Mouse (Mus musculus): ENCODE measurements around the gene Kcnip3.

Kcnip3 gene

GRCm38 (mm10) chr2:127479210-127479609 is 42.7 kb downstream of the Kcnip3 start:
- no peak for DNase-seq (ENCODE audit: extremely low read depth, insufficient read length, low spot score)

DNA sequence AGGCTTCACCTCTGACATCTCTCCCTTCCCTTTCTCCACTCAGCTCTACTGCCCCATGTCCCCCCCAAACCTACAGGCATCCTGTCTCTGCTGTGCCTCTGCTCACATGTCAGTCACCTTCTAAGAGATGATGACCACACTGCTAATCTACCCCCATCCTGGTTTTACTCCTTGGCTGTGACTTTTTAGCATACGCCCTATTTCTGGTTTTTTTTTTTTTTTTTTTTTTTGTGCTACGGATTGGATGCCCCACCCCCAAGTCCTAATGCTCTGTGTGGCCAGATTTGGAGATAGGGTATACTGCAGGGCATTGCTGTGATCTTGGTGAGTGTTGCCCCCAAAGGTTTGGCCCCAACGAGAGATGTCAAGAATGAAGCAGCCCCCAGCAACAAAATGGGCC is 49.6 kb downstream of the Kcnip3 start:
- DNase-seq (ENCODE audit: extremely low read depth, insufficient read length, low spot score) = no peak

DNA sequence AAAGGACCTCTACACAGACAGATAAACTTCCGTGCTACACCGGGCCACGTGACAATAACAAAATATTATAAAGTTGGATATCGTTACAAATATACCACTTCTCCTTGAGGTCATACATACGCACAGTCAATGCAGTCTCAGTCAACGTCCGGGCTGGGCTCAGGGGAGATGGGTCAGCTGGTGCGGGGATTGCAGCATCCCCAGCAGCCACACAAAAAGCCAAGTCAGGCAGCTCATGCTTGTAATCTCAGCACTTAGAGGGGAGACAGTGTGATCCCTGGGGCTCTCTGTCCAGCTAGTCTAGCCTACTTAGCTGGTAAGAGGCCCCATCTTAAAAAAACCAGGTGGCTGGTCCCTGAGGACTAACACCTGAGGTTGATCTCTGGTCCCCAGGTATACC is 50.6 kb downstream of the Kcnip3 start:
- no peak for DNase-seq (ENCODE audit: extremely low read depth, insufficient read length, low spot score)

DNA sequence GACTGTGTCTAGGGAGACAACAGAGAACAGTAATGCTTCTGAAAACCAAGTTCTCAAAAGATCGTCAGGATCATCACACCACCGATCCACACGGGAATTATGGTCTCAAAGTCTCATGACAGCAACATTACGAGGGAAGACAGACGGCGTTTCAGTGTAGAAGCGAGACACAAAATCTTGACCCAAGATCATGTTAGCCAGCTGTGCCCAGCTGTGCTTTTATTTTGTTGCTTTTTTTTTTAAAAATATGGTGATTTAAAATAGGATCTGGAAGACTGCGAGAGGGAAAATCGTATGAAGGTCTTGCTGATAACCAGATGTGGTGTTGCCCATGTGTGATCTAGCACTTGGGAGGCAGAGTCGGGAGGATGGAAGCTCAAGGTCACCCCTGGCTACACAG is 51.2 kb downstream of the Kcnip3 start:
- DNase-seq (ENCODE audit: extremely low read depth, insufficient read length, low spot score) = no peak

GRCm38 (mm10) chr2:127470183-127470582 is 51.7 kb downstream of the Kcnip3 start:
- no peak for DNase-seq (ENCODE audit: extremely low read depth, insufficient read length, low spot score)

- DNase-seq (ENCODE audit: extremely low read depth, insufficient read length, low spot score) = no peak
Observed at GRCm38 (mm10) chr2:127462314-127462713, 59.6 kb downstream of the Kcnip3 start.

- no peak for DNase-seq (ENCODE audit: extremely low read depth, insufficient read length, low spot score)
Observed at GRCm38 (mm10) chr2:127461351-127461750, 60.5 kb downstream of the Kcnip3 start.

GRCm38 (mm10) chr2:127459341-127459740 is 62.6 kb downstream of the Kcnip3 start:
- no peak for DNase-seq (ENCODE audit: extremely low read depth, insufficient read length, low spot score)

GRCm38 (mm10) chr2:127453764-127454163 is 68.1 kb downstream of the Kcnip3 start:
- DNase-seq (ENCODE audit: extremely low read depth, insufficient read length, low spot score) = peak; percentile 58

GRCm38 (mm10) chr2:127453141-127453540 is 68.8 kb downstream of the Kcnip3 start:
- DNase-seq (ENCODE audit: extremely low read depth, insufficient read length, low spot score) = no peak

- DNase-seq (ENCODE audit: extremely low read depth, insufficient read length, low spot score) = no peak
Observed at GRCm38 (mm10) chr2:127451748-127452147, 70.1 kb downstream of the Kcnip3 start.

GRCm38 (mm10) chr2:127449691-127450090 is 72.2 kb downstream of the Kcnip3 start:
- DNase-seq (ENCODE audit: extremely low read depth, insufficient read length, low spot score) = no peak

- no peak for DNase-seq (ENCODE audit: extremely low read depth, insufficient read length, low spot score)
Observed at GRCm38 (mm10) chr2:127446847-127447246, 75.0 kb downstream of the Kcnip3 start.

DNA sequence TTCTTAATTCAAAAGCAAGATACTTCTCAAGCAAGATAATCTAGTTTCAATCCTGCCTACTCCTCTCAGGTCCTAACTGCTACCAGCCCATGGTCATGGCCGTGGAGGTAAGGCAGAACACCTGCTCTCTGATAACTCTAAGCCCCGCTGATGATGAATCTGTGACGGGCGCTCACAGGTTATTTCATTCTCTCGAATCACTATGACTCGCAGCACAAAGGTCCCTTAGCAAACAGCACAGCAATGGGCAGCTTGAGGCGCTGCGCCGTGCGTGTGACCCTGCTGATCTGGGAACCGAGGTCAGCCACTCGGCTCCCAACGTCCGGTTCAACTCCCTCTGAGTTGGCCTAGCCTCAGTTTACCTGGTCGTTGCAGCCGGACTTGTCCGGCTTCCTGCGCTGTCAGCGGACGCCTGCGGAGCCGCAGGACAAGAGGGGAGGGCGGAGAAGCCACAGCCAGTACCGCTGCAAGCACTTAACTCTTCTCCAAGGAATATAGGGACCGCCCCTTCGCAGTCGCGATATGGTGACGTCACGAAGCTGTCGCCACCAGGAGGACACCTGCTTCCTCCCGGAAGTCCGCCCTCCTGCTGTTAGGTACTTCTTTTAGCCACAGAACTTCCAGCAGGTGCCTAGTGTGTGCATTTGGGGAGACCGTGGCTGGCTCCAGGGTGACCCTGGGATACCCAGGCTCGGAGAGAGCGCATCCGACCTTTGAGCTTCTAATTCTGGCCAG is 77.7 kb downstream of the Kcnip3 start, which contains the start of gene Fahd2a:
TSS of gene Fahd2a (minus strand) at position 511 of the 735 bp plus-strand sequence.
- no peak for DNase-seq (ENCODE audit: extremely low read depth, insufficient read length, low spot score)

GRCm38 (mm10) chr2:127437697-127438096 is 84.2 kb downstream of the Kcnip3 start:
- no peak for DNase-seq (ENCODE audit: extremely low read depth, insufficient read length, low spot score)

DNA sequence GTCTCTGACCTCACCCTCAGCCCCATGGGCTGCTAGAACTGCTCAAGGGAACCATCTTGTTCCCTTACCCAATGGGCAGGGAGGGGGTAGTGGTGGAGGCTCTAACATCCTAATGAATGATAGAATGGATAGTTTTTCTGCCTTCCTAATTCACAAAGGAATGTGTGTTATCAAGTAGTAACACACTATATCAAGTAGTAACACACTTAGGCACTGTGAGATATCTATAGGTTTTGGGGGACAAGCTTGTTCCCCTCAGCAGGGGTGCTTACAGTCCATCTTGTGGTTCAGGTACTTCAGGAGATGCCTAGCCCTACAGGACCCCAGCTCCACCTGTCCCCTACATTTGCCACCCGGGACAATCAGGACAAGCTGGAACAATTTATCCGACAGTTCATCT is 86.3 kb downstream of the Kcnip3 start:
- no peak for DNase-seq (ENCODE audit: extremely low read depth, insufficient read length, low spot score)

DNA sequence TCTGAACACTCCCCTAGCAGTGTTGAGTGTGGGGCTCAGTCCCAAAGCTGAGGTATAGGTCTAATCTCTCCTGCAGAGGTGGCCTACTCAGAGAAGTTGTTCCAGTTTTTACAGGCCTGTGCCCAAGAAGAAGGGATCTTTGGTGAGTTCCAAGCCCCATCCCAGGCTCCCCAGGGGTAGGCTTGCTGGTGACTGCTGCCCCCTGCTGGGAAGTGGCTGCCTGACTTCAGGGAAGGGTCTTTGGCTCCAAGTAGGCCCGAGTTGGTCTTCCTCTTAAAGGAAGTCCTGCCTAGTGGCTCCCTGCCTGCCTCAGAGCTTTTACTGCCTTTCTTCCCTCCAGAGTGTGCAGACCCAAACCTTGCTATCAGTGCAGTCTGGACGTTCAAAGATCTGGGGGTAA is 86.8 kb downstream of the Kcnip3 start:
- DNase-seq (ENCODE audit: extremely low read depth, insufficient read length, low spot score) = no peak

- no peak for DNase-seq (ENCODE audit: extremely low read depth, insufficient read length, low spot score)
Observed at GRCm38 (mm10) chr2:127433487-127434295, 88.2 kb downstream of the Kcnip3 start.

DNA sequence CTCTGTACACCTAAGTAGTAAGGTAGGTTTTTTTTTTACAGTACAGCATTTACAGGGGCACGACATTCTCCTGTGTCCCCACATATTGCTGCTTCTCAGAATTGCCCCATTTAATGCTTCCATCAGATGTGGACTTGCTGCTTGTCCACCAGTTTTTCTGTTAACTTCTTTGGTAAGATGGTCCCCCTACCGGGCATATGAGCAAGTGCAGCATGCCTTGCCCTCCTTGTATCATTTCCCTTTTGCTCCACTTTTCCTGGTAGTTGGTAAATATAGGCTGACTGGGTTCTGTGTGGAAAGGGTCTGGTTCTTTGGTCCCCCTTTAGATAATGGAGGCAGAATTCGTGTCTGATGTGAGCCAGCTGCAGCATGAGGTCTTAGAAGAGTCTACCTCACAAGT is 91.7 kb downstream of the Kcnip3 start:
- DNase-seq (ENCODE audit: extremely low read depth, insufficient read length, low spot score) = no peak

DNA sequence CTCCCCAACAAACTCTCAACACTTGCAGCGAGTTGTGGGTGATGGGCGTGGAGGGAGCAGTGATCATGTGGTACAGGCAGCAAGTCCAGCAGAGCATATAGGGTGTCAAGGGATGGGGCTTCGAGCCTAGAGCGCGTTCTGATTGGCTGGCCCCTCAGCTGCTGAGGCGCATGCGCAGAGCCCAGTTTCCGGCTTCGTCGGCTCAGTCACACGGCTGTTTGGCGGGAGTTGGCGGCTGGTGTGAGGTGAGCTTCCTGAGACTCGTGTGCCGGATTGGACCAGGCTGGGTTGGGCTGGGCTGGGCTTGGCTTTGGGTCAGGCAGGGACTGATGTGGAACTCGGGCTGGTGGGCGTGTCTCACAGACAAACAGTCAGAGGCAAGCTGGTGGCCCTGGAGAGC is 96.9 kb downstream of the Kcnip3 start, which contains the start of gene Gpat2:
TSS of gene Gpat2 (plus strand) at position 223 of the 400 bp plus-strand sequence.
- DNase-seq (ENCODE audit: extremely low read depth, insufficient read length, low spot score) = no peak

- no peak for DNase-seq (ENCODE audit: extremely low read depth, insufficient read length, low spot score)
Observed at GRCm38 (mm10) chr2:127418266-127418970, 103.5 kb downstream of the Kcnip3 start.

All from 3134 (cell line).